Mouse (Mus musculus) lung, adult 18-20 months (tissue): ENCODE measurements around the gene Ankrd33b.
A peak's percentile ranks its signal among the peaks of the same experiment; 100 is the strongest.

Experiments used
- DNase-seq, 2 experiments: peaks; one replicate each; pipeline ENCODE4 v3.0.0; 2022; ENCODE audit warnings: mixed read lengths in 2 of 2

Ankrd33b gene

DNA sequence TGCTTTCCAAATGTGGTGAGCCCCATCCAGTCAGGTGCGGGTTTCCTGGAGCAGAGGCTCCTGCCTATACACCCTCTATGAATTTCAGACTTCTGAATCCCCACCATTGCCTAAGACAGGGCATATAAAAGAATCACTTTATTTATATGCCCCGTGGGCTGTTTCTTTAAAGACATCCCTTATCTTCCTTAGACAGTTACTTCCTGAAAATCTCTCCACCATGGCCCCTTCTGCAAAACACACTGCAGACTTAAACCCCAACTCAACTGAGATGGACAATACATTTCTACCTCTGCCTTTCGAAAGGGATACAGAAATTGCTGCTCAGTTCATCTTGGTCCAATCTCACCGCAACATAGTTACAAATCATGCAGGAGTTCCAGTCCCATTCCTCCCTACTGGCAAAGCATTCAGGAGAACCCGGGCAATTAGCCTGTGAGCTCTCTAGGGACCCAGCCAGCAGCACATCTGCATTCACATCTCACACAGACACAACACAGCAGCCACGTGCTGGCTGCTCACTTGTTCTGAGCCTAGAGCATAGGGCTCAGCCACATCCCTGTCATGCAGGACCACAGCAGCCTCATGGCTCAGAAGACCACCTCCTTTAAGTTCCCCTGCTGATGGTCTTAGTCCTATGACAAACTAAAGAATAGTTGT is 68.1 kb downstream of the Ankrd33b start:
- no peak for DNase-seq

DNA sequence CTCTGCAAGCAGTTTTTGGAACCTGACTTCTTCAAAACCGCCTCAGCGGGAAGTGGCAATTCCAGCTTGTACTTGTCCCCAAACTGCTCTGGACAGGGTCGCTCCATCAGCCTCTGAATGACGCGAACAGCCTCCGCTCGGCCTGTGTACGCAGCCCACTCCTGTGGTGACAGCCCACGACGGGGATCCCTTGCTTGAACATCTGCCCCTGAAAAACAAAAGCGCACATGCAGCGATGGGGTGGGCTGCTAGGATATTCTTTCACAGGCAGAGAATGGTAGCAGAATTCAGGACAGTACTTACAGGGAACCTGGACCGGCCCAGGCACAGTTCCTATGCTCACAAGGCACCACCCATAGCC is 69.8 kb downstream of the Ankrd33b start:
- DNase-seq = no peak

DNA sequence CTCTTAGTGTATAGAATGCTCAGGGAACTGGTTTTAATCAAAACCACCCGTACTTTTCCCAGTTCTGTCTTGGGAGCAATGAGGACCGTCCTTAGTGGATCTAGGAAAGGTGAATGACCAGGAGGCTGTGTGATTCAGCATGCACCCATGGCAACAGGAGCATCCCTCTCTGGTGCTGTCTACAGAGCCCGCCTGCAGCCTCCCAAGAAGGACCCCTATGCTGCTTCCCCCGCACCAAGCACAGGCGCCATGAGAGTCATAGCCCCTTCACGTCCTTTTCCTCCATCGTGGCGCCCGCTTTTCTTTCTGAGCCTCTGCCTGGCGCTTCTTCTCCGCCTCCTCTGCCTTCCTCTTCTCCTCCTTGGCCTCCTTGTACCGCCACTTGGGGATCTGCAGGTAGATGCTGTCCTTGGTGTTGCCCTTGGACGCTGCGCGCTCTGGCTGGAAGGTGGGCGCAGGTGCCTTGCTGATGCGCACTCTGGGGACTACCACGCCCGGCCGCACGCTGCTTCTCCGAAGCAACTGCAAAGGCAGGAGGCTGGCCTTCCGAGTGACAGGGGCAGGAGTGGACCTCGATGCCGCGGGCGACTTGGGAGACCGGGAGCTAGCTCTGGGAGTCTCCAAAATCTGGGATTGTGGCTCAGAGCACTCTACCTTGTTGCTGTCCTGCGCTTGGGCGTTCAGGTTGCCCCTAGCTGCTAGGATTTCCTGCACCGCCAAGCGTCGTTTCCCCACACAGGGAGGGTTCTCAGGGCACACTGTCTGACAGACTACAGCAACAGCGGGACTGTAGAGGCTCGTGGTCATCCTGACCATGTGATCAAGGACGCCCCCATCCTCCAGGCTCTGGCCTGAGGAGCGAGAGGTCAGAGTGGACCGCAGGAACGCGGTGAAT is 70.4 kb downstream of the Ankrd33b start:
- DNase-seq = no peak

DNA sequence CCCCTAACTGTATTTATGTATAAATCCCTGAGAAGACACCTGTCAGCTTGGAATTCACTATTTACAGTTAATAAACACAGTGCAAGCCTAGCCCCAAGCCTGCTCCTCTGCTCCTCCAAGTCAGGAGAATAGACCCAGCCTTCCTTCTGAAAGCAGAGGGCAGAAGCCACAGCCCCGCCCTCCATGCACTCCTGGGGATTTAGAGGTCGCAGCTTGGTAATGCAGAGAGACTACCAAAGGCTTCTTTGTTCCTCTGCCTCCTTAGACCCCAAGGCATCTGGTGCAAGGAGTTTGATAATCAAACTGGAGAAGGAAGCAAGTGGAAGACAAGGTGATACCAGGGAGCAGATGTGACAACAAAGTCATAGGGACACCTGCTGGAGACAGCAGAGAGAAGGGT is 73.2 kb downstream of the Ankrd33b start:
- no peak for DNase-seq

DNA sequence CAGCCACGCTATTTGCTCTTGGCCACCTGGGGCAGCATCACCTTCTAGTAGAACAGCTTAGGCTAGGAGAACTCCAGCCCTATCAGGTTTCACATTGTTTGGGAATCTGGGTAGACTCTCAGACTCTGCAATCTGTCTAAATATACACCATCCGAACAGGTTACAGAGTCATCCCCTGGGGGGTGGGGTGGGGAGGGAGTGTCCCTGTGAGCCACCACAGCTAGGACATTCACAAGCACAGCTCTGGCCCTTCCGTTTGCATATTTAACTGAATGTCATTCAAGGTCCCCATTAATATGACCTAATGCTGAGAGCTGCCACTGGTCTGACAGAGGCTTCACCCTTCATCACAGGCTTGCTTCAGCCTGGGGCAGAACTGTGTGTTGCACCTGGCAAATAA is 74.9 kb downstream of the Ankrd33b start:
- no peak for DNase-seq

DNA sequence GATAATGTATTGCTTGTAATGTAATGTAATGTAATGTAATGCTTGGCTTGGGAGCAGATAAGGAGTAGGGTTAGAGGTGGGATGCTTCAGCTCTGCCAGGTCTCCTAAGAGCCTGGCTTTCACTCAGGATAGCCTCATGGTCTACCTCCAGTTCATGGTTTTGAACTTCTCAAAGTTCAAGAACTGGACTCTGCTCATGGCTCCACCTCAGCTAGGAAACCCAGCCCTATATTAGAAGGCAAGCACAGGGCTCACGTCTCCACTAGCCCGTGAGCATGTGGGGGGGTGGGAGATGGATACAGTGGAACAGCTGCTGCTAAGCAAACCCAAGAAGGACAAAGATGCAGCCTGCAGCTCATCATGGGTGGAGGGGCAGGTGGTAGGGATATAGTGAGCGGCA is 81.8 kb downstream of the Ankrd33b start:
- no peak for DNase-seq

DNA sequence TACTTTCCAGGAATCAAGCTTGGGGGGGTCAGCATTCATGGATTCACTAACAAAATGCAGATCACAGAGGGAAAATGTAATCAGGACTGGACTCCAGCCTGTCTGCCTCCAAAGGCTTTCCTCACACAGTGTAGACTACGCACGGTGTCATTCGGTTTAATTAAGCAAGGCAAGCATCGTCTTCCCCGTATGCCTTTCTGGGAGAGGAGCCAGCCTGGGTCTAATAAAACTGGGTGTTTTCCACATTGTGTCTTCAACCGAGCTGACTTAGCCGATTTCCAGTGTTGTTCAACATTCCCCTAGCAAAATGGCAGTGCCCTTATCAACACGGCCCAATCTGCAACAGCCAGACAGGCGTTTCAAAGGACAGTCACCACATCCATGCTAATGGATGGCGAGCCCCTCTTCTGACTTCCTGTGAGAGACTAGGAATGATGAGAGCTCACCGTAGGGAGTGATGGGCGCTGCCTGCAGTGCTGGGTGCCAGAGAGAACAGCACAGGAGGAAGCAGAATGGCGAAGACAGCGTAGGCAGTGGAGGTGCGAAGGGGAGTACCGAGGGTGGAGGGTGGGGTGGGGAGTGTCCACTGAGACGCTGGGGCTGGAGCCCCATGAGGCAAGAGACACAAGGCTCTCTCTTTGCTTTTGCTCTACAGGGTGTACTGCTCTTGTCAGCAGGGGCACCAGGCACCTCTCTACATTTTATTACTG is 82.4 kb downstream of the Ankrd33b start:
- no peak for DNase-seq

DNA sequence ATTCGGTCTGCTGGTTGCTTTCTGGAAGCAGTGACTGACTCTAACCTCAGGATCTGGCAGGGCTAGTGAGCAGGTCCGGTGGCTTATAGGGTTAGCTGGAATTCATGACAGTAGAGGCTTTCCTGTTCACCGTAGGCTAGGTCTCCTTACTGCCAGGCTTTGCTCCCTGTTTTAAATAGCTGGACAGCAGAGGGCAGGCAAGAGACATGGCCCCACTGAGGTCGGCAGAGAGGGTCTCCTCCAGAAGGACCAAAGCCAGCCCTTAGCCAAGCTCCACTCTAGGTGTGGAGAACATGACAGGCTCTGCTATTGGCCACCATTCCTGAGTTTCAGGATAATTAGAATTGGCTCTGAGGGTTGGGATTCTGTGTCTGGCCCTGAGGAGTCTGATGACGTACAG is 83.4 kb downstream of the Ankrd33b start:
- no peak for DNase-seq

DNA sequence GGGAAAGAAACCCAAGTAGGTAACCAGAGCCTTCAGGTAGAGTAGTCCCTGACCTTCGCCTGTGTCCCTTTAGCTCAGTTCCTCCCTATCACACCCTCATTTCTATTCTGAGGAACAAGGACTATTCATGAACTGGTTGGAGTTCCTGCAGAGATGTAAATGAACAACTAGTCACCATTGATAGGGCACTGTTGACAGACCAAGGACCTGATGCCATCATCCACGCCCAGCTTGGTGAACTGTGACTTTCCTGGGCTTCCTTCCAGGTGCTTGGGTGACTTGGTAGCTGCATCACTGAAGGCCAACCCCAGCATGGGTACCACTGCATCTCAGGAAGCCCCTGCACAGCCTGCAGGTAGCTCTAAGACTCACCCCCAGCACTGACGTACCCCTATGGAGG is 85.2 kb downstream of the Ankrd33b start:
- no peak for DNase-seq

DNA sequence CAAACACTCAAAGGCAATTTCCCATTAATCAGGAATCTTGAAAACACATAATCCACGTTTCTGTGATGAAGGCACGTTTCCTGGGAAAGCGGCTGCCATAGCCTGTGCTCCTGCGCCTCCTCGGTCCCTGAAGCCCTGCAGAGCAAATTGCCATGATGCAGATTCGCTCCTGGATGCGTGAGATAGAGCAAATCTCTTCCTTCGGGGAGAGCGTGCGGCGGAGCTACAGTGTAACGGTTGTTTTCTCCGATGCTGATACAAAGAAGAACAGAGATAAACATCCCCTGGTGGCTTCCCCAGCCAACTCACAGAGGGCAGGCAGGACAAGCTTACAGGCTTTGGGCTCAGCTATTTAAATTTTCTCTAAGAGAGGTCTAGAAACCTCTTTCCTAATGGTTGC is 85.7 kb downstream of the Ankrd33b start:
- DNase-seq = no peak

DNA sequence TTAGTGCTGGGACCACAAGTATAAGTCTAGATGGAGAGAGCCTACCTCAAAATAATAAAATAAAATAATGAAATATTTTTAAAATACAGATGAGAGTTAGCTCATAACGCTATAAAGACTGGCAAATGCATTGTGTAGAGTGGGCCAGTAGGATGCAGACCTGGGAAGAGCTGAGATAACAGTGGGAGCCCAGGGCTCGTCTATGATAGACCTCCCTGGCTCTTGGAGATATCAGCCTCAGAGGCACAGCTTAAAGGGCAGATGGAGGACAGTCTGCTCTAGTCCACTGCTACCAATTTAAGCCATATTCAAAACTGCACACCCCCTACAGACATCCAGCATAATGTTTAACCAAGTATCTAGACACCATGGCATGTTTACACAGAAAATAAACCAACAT is 86.8 kb downstream of the Ankrd33b start:
- DNase-seq = no peak

DNA sequence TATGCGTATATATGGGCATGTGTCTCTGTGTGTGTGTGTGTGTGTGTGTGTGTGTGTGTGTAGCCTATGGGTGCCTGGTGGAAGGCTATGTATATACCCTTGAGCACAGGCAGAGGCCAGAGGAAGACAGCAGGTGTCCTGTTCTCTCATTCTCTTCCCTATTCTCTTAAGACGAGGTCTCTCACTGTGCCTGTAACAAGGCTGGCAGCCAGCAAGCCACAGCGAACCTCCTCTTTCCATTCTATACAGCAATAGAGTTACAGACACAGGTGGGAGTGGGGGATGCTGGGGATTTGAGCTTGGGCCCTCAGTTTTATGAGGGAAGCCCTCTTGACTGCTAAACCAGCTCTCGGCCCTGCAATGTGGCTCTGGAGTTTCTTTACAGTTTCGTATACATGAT is 87.5 kb downstream of the Ankrd33b start:
- no peak for DNase-seq

DNA sequence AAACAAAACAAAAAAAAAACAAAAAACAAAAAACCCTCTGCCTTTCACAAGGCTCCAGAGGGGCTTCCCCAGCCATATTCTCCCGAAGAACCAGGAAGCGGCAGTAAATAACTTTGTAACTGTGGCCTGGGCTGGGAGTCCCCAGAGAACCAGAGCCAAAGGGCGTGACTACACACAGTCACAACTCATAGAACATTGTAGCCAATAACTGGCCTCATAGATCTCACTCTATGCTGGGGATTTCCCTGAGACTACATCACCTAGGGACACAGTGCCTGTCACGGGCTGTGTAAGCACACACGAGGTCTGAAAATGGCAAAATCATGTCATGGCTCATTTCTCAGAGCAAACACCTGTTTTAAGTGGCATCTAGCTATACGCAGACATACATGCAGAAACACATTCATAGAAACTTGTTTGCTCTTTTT is 87.9 kb downstream of the Ankrd33b start:
- no peak for DNase-seq

DNA sequence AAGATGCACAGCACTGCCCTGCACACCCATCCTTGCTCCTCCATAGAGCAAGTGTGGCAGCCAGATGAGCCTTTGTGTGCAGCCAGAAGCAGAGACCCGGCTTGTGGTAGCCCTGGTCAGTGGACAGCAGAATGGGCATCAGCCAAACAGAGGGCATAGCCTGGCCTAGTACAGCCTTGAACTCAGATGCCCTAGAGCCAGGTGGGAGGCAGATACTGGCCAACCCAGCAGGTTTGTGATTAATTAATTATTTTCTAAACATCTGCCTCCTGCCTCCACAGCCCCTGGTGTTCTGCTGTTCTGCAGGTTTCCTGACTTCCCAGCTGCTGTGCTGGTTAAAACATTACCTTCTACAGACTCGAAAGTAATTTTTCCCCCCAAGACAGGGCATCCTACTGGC is 88.4 kb downstream of the Ankrd33b start:
- no peak for DNase-seq

DNA sequence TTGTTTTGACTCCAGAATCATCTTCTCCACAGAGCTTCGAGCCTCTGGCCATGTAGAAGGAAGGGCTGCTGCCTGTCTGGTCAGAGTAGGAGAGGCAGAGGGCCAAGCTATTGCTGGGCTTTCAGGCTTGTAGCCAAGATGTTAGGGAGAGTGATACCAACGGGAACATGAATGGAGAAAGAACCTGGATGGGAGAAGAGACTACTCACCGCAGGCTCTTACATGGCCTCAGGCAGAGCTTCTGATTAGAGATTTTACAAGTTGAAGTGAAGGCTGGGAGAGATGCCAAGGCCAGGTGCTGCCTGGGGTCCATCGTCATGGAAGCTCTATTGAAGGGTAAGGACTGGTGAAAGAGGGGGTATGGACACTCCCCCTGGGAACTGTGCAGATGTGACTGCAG is 89.4 kb downstream of the Ankrd33b start:
- no peak for DNase-seq

DNA sequence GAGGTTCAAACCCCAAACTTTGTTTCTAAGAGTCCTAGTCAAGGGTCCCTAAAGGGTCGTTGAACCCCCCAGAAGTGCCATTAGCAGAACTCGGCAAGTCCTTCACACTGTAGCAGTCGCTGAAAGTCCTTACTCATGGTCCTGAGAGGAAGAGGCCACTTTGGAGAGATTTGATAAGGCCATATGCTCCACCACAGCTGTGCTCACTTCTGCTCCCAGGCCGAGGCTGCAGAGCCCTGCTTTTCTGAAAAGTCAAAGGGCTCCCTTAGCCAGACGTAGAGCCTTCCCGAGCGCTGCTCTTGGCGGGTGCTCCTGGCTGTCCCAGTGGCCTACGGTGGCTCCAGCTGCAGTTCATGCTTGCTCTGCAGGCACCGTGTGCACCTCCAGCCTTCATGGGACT is 94.0 kb downstream of the Ankrd33b start:
- DNase-seq = no peak

DNA sequence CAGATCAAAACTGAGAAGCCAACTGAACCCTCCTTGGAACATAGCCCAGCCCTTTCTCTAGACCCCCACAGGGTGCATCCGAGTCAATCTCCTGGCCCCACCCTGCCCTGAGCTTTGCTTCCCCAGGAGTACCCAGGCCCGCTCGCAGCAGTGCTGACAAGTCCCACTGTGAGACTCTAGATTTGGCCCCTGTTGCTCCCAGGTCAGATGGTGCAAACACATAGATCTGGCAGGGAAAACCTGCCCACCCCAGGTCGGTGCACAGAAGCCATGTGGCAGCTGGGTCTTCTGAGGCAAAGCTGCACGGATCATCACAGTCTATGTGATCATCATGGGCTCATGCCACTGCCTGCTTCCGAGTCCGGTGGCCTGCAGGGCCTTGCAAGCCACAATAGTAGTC is 94.8 kb downstream of the Ankrd33b start:
- no peak for DNase-seq

DNA sequence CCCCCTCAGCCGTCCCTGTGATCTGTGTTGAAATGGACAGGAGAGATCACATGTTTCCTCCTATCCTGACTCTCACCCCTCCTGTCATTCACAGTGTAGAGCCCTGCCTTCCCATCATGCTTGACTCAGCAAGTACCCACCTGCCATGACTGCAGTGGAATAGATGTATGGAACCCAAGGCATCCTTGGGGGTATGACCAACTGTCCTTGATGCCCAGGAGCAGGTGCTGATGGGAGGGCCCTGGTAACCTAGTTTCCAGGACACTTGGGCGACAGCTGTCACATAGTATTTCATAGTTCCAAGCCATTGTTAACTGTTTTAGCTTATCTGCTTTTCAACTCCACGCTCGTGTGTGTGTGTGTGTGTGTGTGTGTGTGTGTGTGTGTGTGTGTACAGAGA is 98.0 kb downstream of the Ankrd33b start:
- no peak for DNase-seq

DNA sequence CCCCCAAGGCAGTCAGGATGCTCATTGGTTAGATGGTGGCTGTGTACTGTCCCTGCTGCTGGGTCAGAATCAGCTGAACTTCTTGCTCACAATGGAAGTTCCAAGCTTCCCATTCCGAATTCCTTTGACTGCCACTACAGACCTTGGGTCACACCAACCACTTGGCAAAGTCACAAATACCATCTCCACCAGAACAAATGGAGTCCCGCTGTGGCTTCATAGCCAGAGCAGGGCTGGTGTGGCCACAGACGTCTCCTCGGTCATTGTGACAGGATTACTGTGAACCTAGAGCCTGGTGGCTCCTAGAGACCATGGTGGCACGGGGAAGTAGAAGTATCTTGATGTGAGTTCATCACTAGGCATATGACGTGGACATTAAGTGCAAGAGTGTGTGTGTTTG is 99.4 kb downstream of the Ankrd33b start:
- no peak for DNase-seq

DNA sequence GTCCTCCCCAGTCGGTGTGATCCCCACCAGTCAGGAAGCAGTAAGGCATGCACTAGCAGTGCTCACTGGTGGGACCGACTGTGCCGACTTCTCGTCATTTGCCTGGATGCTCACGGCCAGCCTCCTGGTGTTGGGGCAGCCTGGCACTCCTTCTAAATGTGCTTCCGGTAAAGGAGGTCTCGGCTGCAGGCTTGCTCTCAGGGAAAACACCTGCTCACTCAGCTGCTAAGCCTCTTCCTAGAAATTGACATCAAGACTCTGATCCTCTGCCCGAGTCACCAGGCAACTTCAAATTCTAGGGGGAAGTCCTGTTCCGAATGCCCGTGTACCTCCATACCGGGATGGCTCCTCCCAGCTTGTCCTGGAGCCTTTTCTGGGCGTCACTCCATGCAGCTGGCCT is 101.7 kb downstream of the Ankrd33b start:
- no peak for DNase-seq

DNA sequence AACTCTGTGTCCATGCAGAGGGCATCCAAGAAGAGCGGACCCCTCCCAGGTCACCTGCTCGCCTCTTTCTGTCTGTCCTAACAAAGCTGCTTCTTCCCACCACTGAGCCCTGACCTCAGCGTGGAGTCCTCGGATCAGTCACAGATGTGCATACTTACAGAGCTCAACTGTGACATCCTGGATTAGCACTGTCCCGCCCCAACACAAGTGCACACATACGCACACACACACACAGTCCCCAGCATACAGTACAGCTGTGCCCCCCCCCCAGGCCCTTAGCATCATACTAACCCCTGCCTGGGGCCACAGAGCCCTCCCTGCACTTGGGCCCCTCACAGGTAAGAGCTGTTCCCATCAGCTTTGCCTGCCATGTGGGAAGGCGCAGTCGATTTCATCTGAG is 102.1 kb downstream of the Ankrd33b start:
- no peak for DNase-seq

DNA sequence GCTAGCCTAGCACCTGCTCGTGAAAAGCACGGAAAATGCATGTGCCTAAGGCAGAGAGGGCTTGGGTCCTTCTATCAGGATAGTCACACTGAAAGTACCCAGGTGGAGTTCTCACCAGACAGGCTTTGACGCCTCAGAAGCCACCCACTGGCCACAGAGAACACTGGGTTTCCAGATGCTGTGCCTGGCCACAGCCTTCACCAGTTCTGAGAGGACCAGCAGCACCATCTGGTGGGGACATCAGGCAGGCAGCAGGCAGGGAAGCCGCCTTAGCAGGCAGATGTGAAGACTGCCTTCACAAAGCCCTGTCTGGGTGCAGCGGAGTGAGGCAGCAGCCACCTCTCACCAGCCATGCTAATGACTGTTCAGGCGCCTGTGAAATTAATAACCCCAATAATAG is 102.7 kb downstream of the Ankrd33b start:
- peak; percentile 60 to 67 for DNase-seq

DNA sequence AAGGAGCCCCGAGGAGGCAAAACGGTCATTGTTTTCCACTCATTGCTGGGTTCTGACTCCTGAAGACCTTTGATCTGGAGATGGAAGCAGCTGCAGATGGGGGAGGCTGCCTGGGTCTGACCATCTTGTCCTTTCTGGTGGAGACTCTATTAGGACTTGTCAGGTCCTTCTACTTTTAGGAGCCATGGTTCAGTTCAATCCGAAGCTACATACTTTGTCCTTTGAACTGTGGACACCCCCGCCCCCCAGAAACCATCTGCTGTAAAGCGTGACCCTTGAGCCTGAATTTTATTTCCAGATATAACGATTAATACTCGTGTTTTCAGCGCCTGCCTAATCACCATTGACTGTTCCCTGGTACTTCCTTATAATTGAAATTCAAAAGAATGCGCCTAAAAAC is 105.2 kb downstream of the Ankrd33b start:
- DNase-seq = no peak

DNA sequence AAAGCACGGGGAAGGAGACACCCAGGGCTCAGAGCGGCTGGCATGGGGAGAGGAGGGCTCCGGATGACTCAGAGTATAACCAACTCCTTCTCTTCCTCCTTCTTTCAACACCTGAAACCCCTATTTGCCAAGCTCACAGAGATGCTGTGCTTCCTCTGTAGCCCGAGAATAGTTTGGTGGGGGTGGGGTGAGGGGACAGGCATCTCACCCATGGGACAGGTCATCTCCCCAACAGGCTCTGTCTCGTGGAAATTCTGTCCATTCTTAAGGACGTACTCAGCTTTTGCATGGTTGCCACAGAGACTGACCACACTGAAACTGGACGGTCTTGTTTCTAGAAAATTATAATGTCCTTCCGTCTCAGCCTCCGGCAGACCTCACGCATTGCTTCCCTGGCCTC is 106.4 kb downstream of the Ankrd33b start:
- DNase-seq = no peak
